Mouse (Mus musculus) kidney, postnatal 25 days (tissue): ENCODE data around the gene Gm5089.

Experiments used
- DNase-seq, 2 experiments: peaks; one replicate each; pipeline ENCODE4 v3.0.0; 2021; ENCODE audit warnings: mixed read lengths in 2 of 2

The Gm5089 gene

GRCm38 (mm10) chr14:122416166-122416771 is 34.6 kb downstream of the Gm5089 start:
- no peak for DNase-seq

GRCm38 (mm10) chr14:122414786-122415185 is 36.1 kb downstream of the Gm5089 start:
- no peak for DNase-seq

GRCm38 (mm10) chr14:122413542-122413928 is 37.4 kb downstream of the Gm5089 start:
- no peak for DNase-seq

- DNase-seq, result no peak
Measured at GRCm38 (mm10) chr14:122412841-122413541, 37.9 kb downstream of the Gm5089 start.

- DNase-seq, result no peak
Measured at GRCm38 (mm10) chr14:122406541-122407219, 44.2 kb downstream of the Gm5089 start.

GRCm38 (mm10) chr14:122405897-122406540 is 44.9 kb downstream of the Gm5089 start:
- DNase-seq, result no peak

- no peak for DNase-seq
Measured at GRCm38 (mm10) chr14:122405236-122405635, 45.7 kb downstream of the Gm5089 start.

- no peak for DNase-seq
Measured at GRCm38 (mm10) chr14:122404596-122405154, 46.2 kb downstream of the Gm5089 start.

- DNase-seq, result no peak
Measured at GRCm38 (mm10) chr14:122403422-122403940, 47.4 kb downstream of the Gm5089 start.

- DNase-seq, result no peak
Measured at GRCm38 (mm10) chr14:122402716-122403258, 48.1 kb downstream of the Gm5089 start.

- no peak for DNase-seq
Measured at GRCm38 (mm10) chr14:122401886-122402285, 49.0 kb downstream of the Gm5089 start.

- no peak for DNase-seq
Measured at GRCm38 (mm10) chr14:122399906-122400305, 51.0 kb downstream of the Gm5089 start.

GRCm38 (mm10) chr14:122398676-122399075 is 52.2 kb downstream of the Gm5089 start:
- no peak for DNase-seq

- DNase-seq, result no peak
Measured at GRCm38 (mm10) chr14:122393119-122393518, 57.8 kb downstream of the Gm5089 start.

- DNase-seq, result no peak
Measured at GRCm38 (mm10) chr14:122390935-122391334, 60.0 kb downstream of the Gm5089 start.

- no peak for DNase-seq
Measured at GRCm38 (mm10) chr14:122389684-122390370, 61.1 kb downstream of the Gm5089 start.

GRCm38 (mm10) chr14:122388431-122389031 is 62.4 kb downstream of the Gm5089 start:
- no peak for DNase-seq

- DNase-seq, result no peak
Measured at GRCm38 (mm10) chr14:122387781-122388180, 63.1 kb downstream of the Gm5089 start.

- DNase-seq, result no peak
Measured at GRCm38 (mm10) chr14:122386281-122387130, 64.4 kb downstream of the Gm5089 start.

- DNase-seq, result no peak
Measured at GRCm38 (mm10) chr14:122385758-122386157, 65.2 kb downstream of the Gm5089 start.

- DNase-seq, result no peak
Measured at GRCm38 (mm10) chr14:122385238-122385534, 65.7 kb downstream of the Gm5089 start.
